Mouse (Mus musculus) testis, adult 2 months (tissue): ENCODE data around the gene Lgsn.

ENCODE experiments used
- CTCF ChIP-seq: fragments of 200-500 bp; IDR thresholded peaks from 2 replicates; pipeline ENCODE4 v1.5.1; 2012; ENCODE audit warnings: low read depth, mild to moderate bottlenecking, inconsistent platforms, low read length, moderate library complexity; ENCODE audit not compliant: control insufficient read depth, insufficient read depth, insufficient replicate concordance
- POLR2A ChIP-seq: fragments of 200-500 bp; IDR thresholded peaks from 2 replicates; pipeline ENCODE4 v1.6.1; 2012; ENCODE audit warnings: low read depth, mild to moderate bottlenecking, inconsistent platforms, low read length, moderate library complexity; ENCODE audit not compliant: control insufficient read depth

DNA sequence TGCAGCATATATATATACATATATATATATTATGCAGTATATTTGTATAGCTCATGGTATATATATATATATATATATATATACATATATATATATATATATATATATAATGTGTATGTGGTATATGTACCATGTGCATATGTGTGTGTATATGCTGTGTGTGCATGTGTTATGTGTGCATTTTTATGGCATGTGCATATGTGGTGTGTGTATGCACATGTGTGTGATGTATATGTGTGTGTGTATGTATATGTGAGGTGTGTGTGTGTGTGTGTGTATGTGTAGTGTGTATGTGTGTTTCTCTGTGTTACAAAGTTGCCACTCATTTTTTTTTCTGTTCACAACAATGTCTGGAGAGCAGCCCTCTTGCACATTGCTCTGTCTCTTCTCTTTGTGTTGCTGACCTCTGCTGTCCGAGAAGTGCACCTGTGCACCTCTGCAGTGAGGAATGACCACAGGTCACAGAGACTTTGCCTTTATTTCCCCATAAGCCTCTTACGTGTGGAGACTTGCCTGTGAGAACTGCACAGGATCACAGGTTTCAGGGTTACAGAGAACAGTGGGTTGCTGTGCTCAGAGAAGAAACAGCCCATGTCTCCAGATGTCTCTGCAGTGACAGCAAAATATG, 23.3 kb upstream of the Lgsn start:
- TF ChIP-seq CTCF (peak; percentile 22; the same call in 1 of the 2 replicates), POLR2A (no peak)
